Mouse (Mus musculus) megakaryocyte, embryonic 14.5 days (primary cell): Measurements from ENCODE around the gene Prss28. TPM values are rescaled to one million over a fixed set of nuclear protein-coding genes. Genes with fewer than 3 reads are reported as not detected.

Experiments used
- H3K27me3 ChIP-seq: replicated peaks from 2 replicates; pipeline ENCODE3; 2012; ENCODE audit warnings: inconsistent platforms
- H3K36me3 ChIP-seq: replicated peaks from 2 replicates; pipeline ENCODE3; 2012; ENCODE audit warnings: low read length, inconsistent platforms, mixed read lengths
- H3K4me1 ChIP-seq: 2 replicates; pipeline ENCODE4 v1.6.1; 2012; ENCODE audit warnings: inconsistent platforms
- H3K4me3 ChIP-seq: replicated peaks from 2 replicates; pipeline ENCODE3; 2012; ENCODE audit warnings: moderate library complexity, mild to moderate bottlenecking, inconsistent platforms
- H3K9me3 ChIP-seq: 2 replicates; pipeline ENCODE4 v1.6.1; 2012; ENCODE audit warnings: inconsistent platforms
- FLI1 ChIP-seq: IDR thresholded peaks from 2 replicates; pipeline ENCODE4 v1.6.1; 2012; ENCODE audit warnings: low read length, inconsistent platforms, mixed read lengths
- GATA1 ChIP-seq: IDR thresholded peaks from 3 replicates; pipeline ENCODE4 v1.6.1; 2012; ENCODE audit warnings: mixed read lengths, low read length, inconsistent platforms, borderline replicate concordance
- polyA plus RNA-seq: library from polyadenylated mRNA; stranded (reverse); fragments of >175 nt; gene quantifications from 2 replicates; pipeline ENCODE4 v1.2.3, GENCODE M21; 2012; ENCODE audit warnings: low replicate concordance; ENCODE audit not compliant: insufficient read depth

Prss28 gene
- polyA plus RNA-seq: 0.68 TPM in 1 of 2 replicates, not detected in the other

GRCm38 (mm10) chr17:25308346-25308745, at the start of gene Prss28:
Prss28 (plus strand) TSS chr17:25308646.
- H3K4me3 ChIP-seq: no peak within 1 kb of the TSS
- peaks cover 64% of the 10 kb centered on the region for H3K27me3 ChIP-seq
- TF ChIP-seq GATA1 (no peak), FLI1 (no peak)
- no peaks in the 10 kb centered on the region for H3K9me3 ChIP-seq
- H3K4me1 ChIP-seq: no peaks in the 10 kb centered on the region
- H3K36me3 ChIP-seq: no peaks in the 10 kb centered on the region

- H3K36me3 ChIP-seq: peaks cover 82% of the 10 kb centered on the region
- no peaks in the 10 kb centered on the region for H3K9me3 ChIP-seq
Observed at GRCm38 (mm10) chr17:25264453-25264852, 44.0 kb upstream of the Prss28 start.

GRCm38 (mm10) chr17:25270795-25271335, 37.6 kb upstream of the Prss28 start:
- peak overlapping the region; percentile 95 for H3K4me3 ChIP-seq
- H3K27me3 ChIP-seq: no peaks in the 10 kb centered on the region
- peaks cover 51% of the 10 kb centered on the region for H3K36me3 ChIP-seq
- H3K9me3 ChIP-seq: no peaks in the 10 kb centered on the region
- TF ChIP-seq GATA1 (no peak), FLI1 (no peak)
- H3K4me1 ChIP-seq: peaks cover 50% of the 10 kb centered on the region

More at GRCm38 (mm10) chr17:25264453-25264852, 44.0 kb upstream of the Prss28 start:
- Histone ChIP-seq H3K27me3 (no peaks in the 10 kb centered on the region), H3K4me3 (no peak overlapping the region), H3K4me1 (peaks cover 15% of the 10 kb centered on the region)
- no peak for TF ChIP-seq FLI1
- no peak for TF ChIP-seq GATA1

- TF ChIP-seq GATA1 (no peak), FLI1 (no peak)
- Histone ChIP-seq H3K36me3 (peaks cover 37% of the 10 kb centered on the region), H3K27me3 (peaks cover 2% of the 10 kb centered on the region), H3K4me1 (peaks cover 50% of the 10 kb centered on the region), H3K4me3 (peak overlapping the region; percentile 95), H3K9me3 (no peaks in the 10 kb centered on the region)
Observed at GRCm38 (mm10) chr17:25272326-25272725, 36.1 kb upstream of the Prss28 start.

GRCm38 (mm10) chr17:25272951-25273705, 35.3 kb upstream of the Prss28 start:
- peaks cover 54% of the 10 kb centered on the region for H3K4me1 ChIP-seq
- TF ChIP-seq GATA1: no peak
- no peak for TF ChIP-seq FLI1
- peaks cover 29% of the 10 kb centered on the region for H3K36me3 ChIP-seq
- peaks cover 5% of the 10 kb centered on the region for H3K27me3 ChIP-seq
- H3K9me3 ChIP-seq: no peaks in the 10 kb centered on the region
- H3K4me3 ChIP-seq: peak overlapping the region; percentile 95

GRCm38 (mm10) chr17:25273706-25274501, 34.5 kb upstream of the Prss28 start:
- Histone ChIP-seq H3K27me3 (peaks cover 7% of the 10 kb centered on the region), H3K36me3 (peaks cover 21% of the 10 kb centered on the region), H3K4me3 (peak overlapping the region; percentile 95), H3K4me1 (peaks cover 48% of the 10 kb centered on the region), H3K9me3 (no peaks in the 10 kb centered on the region)
- no peak for TF ChIP-seq GATA1

- peaks cover 12% of the 10 kb centered on the region for H3K36me3 ChIP-seq
- TF ChIP-seq FLI1 (no peak), GATA1 (no peak)
- H3K27me3 ChIP-seq: peaks cover 9% of the 10 kb centered on the region
- no peaks in the 10 kb centered on the region for H3K9me3 ChIP-seq
- peak within 1 kb of the TSS; percentile 95 for H3K4me3 ChIP-seq
- H3K4me1 ChIP-seq: peaks cover 45% of the 10 kb centered on the region
Observed at GRCm38 (mm10) chr17:25274571-25275346, 33.7 kb upstream of the Prss28 start, which contains the start of gene Ube2i. Ube2i (minus strand) TSS chr17:25274622.

- no peak for TF ChIP-seq FLI1
Observed at GRCm38 (mm10) chr17:25275833-25276232, 32.6 kb upstream of the Prss28 start.

GRCm38 (mm10) chr17:25282133-25282532, 26.3 kb upstream of the Prss28 start:
- H3K36me3 ChIP-seq: no peaks in the 10 kb centered on the region
- no peak overlapping the region for H3K4me3 ChIP-seq
- H3K4me1 ChIP-seq: peaks cover 20% of the 10 kb centered on the region

More at GRCm38 (mm10) chr17:25275833-25276232, 32.6 kb upstream of the Prss28 start:
- Histone ChIP-seq H3K9me3 (no peaks in the 10 kb centered on the region), H3K27me3 (peaks cover 9% of the 10 kb centered on the region), H3K4me3 (no peak overlapping the region), H3K4me1 (peaks cover 35% of the 10 kb centered on the region), H3K36me3 (peaks cover 2% of the 10 kb centered on the region)

More at GRCm38 (mm10) chr17:25282133-25282532, 26.3 kb upstream of the Prss28 start:
- peaks cover 7% of the 10 kb centered on the region for H3K27me3 ChIP-seq
- H3K9me3 ChIP-seq: peaks cover 4% of the 10 kb centered on the region; the same call in 1 of the 2 replicates
- TF ChIP-seq GATA1 (no peak), FLI1 (no peak)
